Mouse (Mus musculus) right cerebral cortex, adult 2 months (tissue): ENCODE measurements around the gene Cables2.
"Not testable (repeated sequence)": the region's sequence is repeated elsewhere in the genome, so short reads cannot be mapped to it uniquely, and the experiment has no call there.

Experiments
- DNase-seq, 2 experiments: peaks; one replicate each; pipeline ENCODE4 v3.0.0; 2021 to 2022; ENCODE audit warnings: low spot score in 2 of 2

Cables2 gene

GRCm38 (mm10) chr2:180277773-180278320 lies 4.6 kb upstream of the Cables2 start:
- no peak for DNase-seq

GRCm38 (mm10) chr2:180276851-180277259 lies 3.6 kb upstream of the Cables2 start:
- no peak for DNase-seq

- DNase-seq, result no peak
These were observed 3.1 kb upstream of the Cables2 start for GRCm38 (mm10) chr2:180276385-180276784.

- DNase-seq, result peak; percentile 78 to 81
These were observed 2.5 kb upstream of the Cables2 start for GRCm38 (mm10) chr2:180275836-180276235.

GRCm38 (mm10) chr2:180274523-180274922 lies 1.2 kb upstream of the Cables2 start:
- no peak for DNase-seq

- no peak for DNase-seq
These were observed 393 bp downstream of the Cables2 start for GRCm38 (mm10) chr2:180272884-180273321.

GRCm38 (mm10) chr2:180271804-180272395 lies 1.4 kb downstream of the Cables2 start:
- DNase-seq, result no peak

- no peak for DNase-seq
These were observed 2.6 kb downstream of the Cables2 start for GRCm38 (mm10) chr2:180270537-180271255.

GRCm38 (mm10) chr2:180269329-180269728 lies 4.0 kb downstream of the Cables2 start:
- DNase-seq, result no peak

GRCm38 (mm10) chr2:180267955-180268354 lies 5.3 kb downstream of the Cables2 start:
- no peak for DNase-seq

GRCm38 (mm10) chr2:180262891-180263290 lies 10.4 kb downstream of the Cables2 start:
- no peak for DNase-seq

- no peak for DNase-seq
These were observed 10.9 kb downstream of the Cables2 start for GRCm38 (mm10) chr2:180262441-180262840.

- DNase-seq, result no peak
These were observed 11.4 kb downstream of the Cables2 start for GRCm38 (mm10) chr2:180261901-180262300.

- DNase-seq, result no peak
These were observed 12.5 kb downstream of the Cables2 start for GRCm38 (mm10) chr2:180260610-180261480.

- DNase-seq, result not testable (repeated sequence)
These were observed 13.3 kb downstream of the Cables2 start for GRCm38 (mm10) chr2:180259826-180260609.

GRCm38 (mm10) chr2:180258951-180259484 lies 14.3 kb downstream of the Cables2 start:
- DNase-seq, result not testable (repeated sequence)

- DNase-seq, result no peak
These were observed 15.1 kb downstream of the Cables2 start for GRCm38 (mm10) chr2:180257963-180258865.

GRCm38 (mm10) chr2:180257001-180257521 lies 16.2 kb downstream of the Cables2 start, which contains the start of gene Rps21:
TSS of gene Rps21 (plus strand) at chr2:180257377.
- peak; percentile 97 to 98 for DNase-seq

GRCm38 (mm10) chr2:180256296-180257000 lies 16.8 kb downstream of the Cables2 start:
- DNase-seq, result no peak
